Mouse (Mus musculus): ENCODE measurements around the gene Hmx2. TPM values are rescaled to one million over a fixed set of nuclear protein-coding genes. Genes with fewer than 3 reads are reported as not detected.

The Hmx2 gene
- polyA plus RNA-seq, 1 experiment = 1.2 TPM

DNA sequence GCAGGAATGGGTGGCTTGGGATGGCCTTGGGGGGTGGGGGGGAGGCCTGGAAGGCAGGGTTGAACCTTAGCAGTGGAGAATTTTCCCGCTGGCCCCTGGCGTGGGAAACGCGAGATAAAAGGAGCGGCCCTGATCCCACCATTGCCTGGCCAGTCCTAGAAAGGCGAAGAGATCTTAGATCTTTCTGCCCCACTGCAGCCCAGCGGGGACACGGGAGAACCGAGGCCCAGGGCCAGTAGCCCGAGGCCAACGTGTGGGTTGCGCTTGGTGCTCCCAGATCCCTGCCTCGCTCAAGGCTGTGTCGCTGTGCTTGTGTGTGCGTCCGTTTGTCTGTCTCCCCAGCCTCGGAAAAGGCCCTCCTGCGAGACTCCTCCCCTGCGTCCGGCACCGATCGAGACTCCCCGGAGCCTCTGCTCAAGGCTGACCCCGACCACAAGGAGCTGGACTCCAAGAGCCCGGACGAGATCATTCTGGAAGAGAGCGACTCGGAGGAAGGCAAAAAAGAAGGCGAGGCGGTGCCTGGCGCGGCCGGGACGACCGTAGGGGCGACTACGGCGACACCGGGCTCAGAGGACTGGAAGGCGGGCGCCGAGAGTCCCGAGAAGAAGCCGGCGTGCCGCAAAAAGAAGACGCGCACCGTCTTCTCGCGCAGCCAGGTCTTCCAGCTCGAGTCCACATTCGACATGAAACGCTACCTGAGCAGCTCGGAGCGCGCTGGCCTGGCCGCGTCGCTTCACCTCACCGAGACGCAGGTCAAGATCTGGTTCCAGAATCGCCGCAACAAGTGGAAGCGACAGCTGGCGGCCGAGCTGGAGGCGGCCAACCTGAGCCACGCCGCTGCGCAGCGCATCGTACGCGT is 4.7 kb upstream of the Hmx2 start:
- Histone ChIP-seq H3K36me3 (ENCODE audit: control insufficient read depth, insufficient read depth, low read length) (no peaks in the 10 kb centered on the region), H3K27me3 (ENCODE audit: control insufficient read depth, insufficient read depth, low read length) (peaks cover 95% of the 10 kb centered on the region), H3K4me3 (ENCODE audit: low read depth, low read length) (peak overlapping the region; percentile 44), H3K4me1 (ENCODE audit: control insufficient read depth, insufficient read depth, insufficient read length, low read length) (peaks cover 11% of the 10 kb centered on the region), H3K27ac (ENCODE audit: insufficient read depth, low read depth, low read length) (no peak overlapping the region)
- 2% methylated on average over 75 of the region's 75 CpGs for WGBS
- TF ChIP-seq CTCF (IDR thresholded peaks at IDR 0.05; ENCODE audit: extremely low read depth, insufficient read length, insufficient replicate concordance, low read depth, low read length) (no peak), POLR2A (IDR thresholded peaks at IDR 0.05; ENCODE audit: low read depth, low read length) (no peak)

DNA sequence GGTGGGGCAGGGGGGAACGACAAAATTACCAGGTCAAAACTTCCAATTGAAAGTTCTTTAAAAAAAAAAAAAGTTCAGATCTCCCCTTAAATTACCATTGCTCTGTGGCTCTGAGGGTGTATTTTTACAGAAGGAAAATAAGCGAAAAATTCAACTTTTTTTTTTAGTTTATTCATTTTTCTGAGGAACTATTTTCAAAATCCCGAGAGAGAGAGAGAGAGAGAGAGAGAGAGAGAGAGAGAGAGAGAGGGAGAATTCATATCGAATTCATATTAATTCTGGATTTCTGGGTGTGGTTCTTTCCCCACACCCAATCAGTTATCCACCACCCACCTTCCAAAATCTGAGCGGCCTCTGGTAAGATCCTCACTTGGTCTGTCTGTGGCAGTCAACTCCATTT is 3.7 kb upstream of the Hmx2 start:
- H3K27ac ChIP-seq (ENCODE audit: insufficient read depth, low read depth, low read length) = no peak overlapping the region
- no peak for TF ChIP-seq CTCF (IDR thresholded peaks at IDR 0.05; ENCODE audit: extremely low read depth, insufficient read length, insufficient replicate concordance, low read depth, low read length)
- no peak for TF ChIP-seq POLR2A (IDR thresholded peaks at IDR 0.05; ENCODE audit: low read depth, low read length)
- H3K4me1 ChIP-seq (ENCODE audit: control insufficient read depth, insufficient read depth, insufficient read length, low read length) = peaks cover 11% of the 10 kb centered on the region
- H3K36me3 ChIP-seq (ENCODE audit: control insufficient read depth, insufficient read depth, low read length) = no peaks in the 10 kb centered on the region
- H3K27me3 ChIP-seq (ENCODE audit: control insufficient read depth, insufficient read depth, low read length) = peaks cover 94% of the 10 kb centered on the region
- no peak overlapping the region for H3K4me3 ChIP-seq (ENCODE audit: low read depth, low read length)
- 7% methylated on average over 5 of the region's 5 CpGs for WGBS

- WGBS = 7% methylated on average over 13 of the region's 13 CpGs
- Histone ChIP-seq H3K27me3 (ENCODE audit: control insufficient read depth, insufficient read depth, low read length) (peaks cover 92% of the 10 kb centered on the region), H3K4me3 (ENCODE audit: low read depth, low read length) (no peak overlapping the region), H3K4me1 (ENCODE audit: control insufficient read depth, insufficient read depth, insufficient read length, low read length) (peaks cover 11% of the 10 kb centered on the region), H3K27ac (ENCODE audit: insufficient read depth, low read depth, low read length) (no peak overlapping the region), H3K36me3 (ENCODE audit: control insufficient read depth, insufficient read depth, low read length) (no peaks in the 10 kb centered on the region)
- TF ChIP-seq POLR2A (IDR thresholded peaks at IDR 0.05; ENCODE audit: low read depth, low read length) (no peak), CTCF (IDR thresholded peaks at IDR 0.05; ENCODE audit: extremely low read depth, insufficient read length, insufficient replicate concordance, low read depth, low read length) (no peak)
Measured at GRCm38 (mm10) chr7:131545701-131546385, 2.7 kb upstream of the Hmx2 start.

- Histone ChIP-seq H3K27me3 (ENCODE audit: control insufficient read depth, insufficient read depth, low read length) (peaks cover 93% of the 10 kb centered on the region), H3K36me3 (ENCODE audit: control insufficient read depth, insufficient read depth, low read length) (no peaks in the 10 kb centered on the region), H3K27ac (ENCODE audit: insufficient read depth, low read depth, low read length) (no peak overlapping the region), H3K4me1 (ENCODE audit: control insufficient read depth, insufficient read depth, insufficient read length, low read length) (peaks cover 11% of the 10 kb centered on the region), H3K4me3 (ENCODE audit: low read depth, low read length) (no peak overlapping the region)
- TF ChIP-seq POLR2A (IDR thresholded peaks at IDR 0.05; ENCODE audit: low read depth, low read length) (no peak), CTCF (IDR thresholded peaks at IDR 0.05; ENCODE audit: extremely low read depth, insufficient read length, insufficient replicate concordance, low read depth, low read length) (no peak)
- WGBS = 6% methylated on average over 2 of the region's 2 CpGs
Measured at GRCm38 (mm10) chr7:131546423-131546822, 2.1 kb upstream of the Hmx2 start.

- Histone ChIP-seq H3K27me3 (ENCODE audit: control insufficient read depth, insufficient read depth, low read length) (peaks cover 93% of the 10 kb centered on the region), H3K4me1 (ENCODE audit: control insufficient read depth, insufficient read depth, insufficient read length, low read length) (peaks cover 9% of the 10 kb centered on the region), H3K36me3 (ENCODE audit: control insufficient read depth, insufficient read depth, low read length) (no peaks in the 10 kb centered on the region), H3K27ac (ENCODE audit: insufficient read depth, low read depth, low read length) (no peak overlapping the region), H3K4me3 (ENCODE audit: low read depth, low read length) (no peak overlapping the region)
- TF ChIP-seq CTCF (IDR thresholded peaks at IDR 0.05; ENCODE audit: extremely low read depth, insufficient read length, insufficient replicate concordance, low read depth, low read length) = no peak
- no peak for TF ChIP-seq POLR2A (IDR thresholded peaks at IDR 0.05; ENCODE audit: low read depth, low read length)
- 5% methylated on average over 5 of the region's 5 CpGs for WGBS
Measured at GRCm38 (mm10) chr7:131547481-131547880, 1.1 kb upstream of the Hmx2 start.

- Histone ChIP-seq H3K36me3 (ENCODE audit: control insufficient read depth, insufficient read depth, low read length) (no peaks in the 10 kb centered on the region), H3K4me3 (ENCODE audit: low read depth, low read length) (no peak overlapping the region), H3K27ac (ENCODE audit: insufficient read depth, low read depth, low read length) (no peak overlapping the region), H3K4me1 (ENCODE audit: control insufficient read depth, insufficient read depth, insufficient read length, low read length) (peaks cover 14% of the 10 kb centered on the region), H3K27me3 (ENCODE audit: control insufficient read depth, insufficient read depth, low read length) (peaks cover 95% of the 10 kb centered on the region)
- 4% methylated on average over 4 of the region's 4 CpGs for WGBS
- no peak for TF ChIP-seq CTCF (IDR thresholded peaks at IDR 0.05; ENCODE audit: extremely low read depth, insufficient read length, insufficient replicate concordance, low read depth, low read length)
- no peak for TF ChIP-seq POLR2A (IDR thresholded peaks at IDR 0.05; ENCODE audit: low read depth, low read length)
Measured at GRCm38 (mm10) chr7:131551471-131551870, 2.9 kb downstream of the Hmx2 start.
